Mouse (Mus musculus): ENCODE data around the gene Pole.

Pole gene

GRCm38 (mm10) chr5:110285770-110286445 lies at the start of gene Pole, which contains the start of gene Pxmp2:
Gene Pole (plus strand): TSS chr5:110286306.
Gene Pxmp2 (minus strand): TSS chr5:110286186.
- peak; percentile 97 for ATAC-seq (ENCODE audit: insufficient number of reproducible peaks, low FRiP score, low TSS enrichment)

- ATAC-seq (ENCODE audit: insufficient number of reproducible peaks, low FRiP score, low TSS enrichment) = no peak
These were observed 42.0 kb upstream of the Pole start for GRCm38 (mm10) chr5:110244091-110244490.

GRCm38 (mm10) chr5:110266941-110267340 lies 19.2 kb upstream of the Pole start:
- no peak for ATAC-seq (ENCODE audit: insufficient number of reproducible peaks, low FRiP score, low TSS enrichment)

- peak; percentile 79 for ATAC-seq (ENCODE audit: insufficient number of reproducible peaks, low FRiP score, low TSS enrichment)
These were observed 16.7 kb upstream of the Pole start, which contains the start of gene Pgam5 for GRCm38 (mm10) chr5:110269141-110270101. Gene Pgam5 (minus strand): TSS chr5:110269913.

- no peak for ATAC-seq (ENCODE audit: insufficient number of reproducible peaks, low FRiP score, low TSS enrichment)
These were observed 15.9 kb upstream of the Pole start for GRCm38 (mm10) chr5:110270242-110270641.

GRCm38 (mm10) chr5:110274147-110274546 lies 12.0 kb upstream of the Pole start:
- ATAC-seq (ENCODE audit: insufficient number of reproducible peaks, low FRiP score, low TSS enrichment) = no peak

- no peak for ATAC-seq (ENCODE audit: insufficient number of reproducible peaks, low FRiP score, low TSS enrichment)
These were observed 11.3 kb upstream of the Pole start for GRCm38 (mm10) chr5:110274846-110275245.

- no peak for ATAC-seq (ENCODE audit: insufficient number of reproducible peaks, low FRiP score, low TSS enrichment)
These were observed 9.7 kb upstream of the Pole start for GRCm38 (mm10) chr5:110276391-110276790.

GRCm38 (mm10) chr5:110276910-110277309 lies 9.2 kb upstream of the Pole start:
- ATAC-seq (ENCODE audit: insufficient number of reproducible peaks, low FRiP score, low TSS enrichment) = no peak

GRCm38 (mm10) chr5:110281984-110282383 lies 4.1 kb upstream of the Pole start:
- ATAC-seq (ENCODE audit: insufficient number of reproducible peaks, low FRiP score, low TSS enrichment) = no peak

- ATAC-seq (ENCODE audit: insufficient number of reproducible peaks, low FRiP score, low TSS enrichment) = no peak
These were observed 1.6 kb upstream of the Pole start for GRCm38 (mm10) chr5:110284536-110284935.

GRCm38 (mm10) chr5:110285156-110285555 lies 950 bp upstream of the Pole start:
- ATAC-seq (ENCODE audit: insufficient number of reproducible peaks, low FRiP score, low TSS enrichment) = no peak

- no peak for ATAC-seq (ENCODE audit: insufficient number of reproducible peaks, low FRiP score, low TSS enrichment)
These were observed 459 bp downstream of the Pole start for GRCm38 (mm10) chr5:110286446-110287083.

GRCm38 (mm10) chr5:110287084-110287475 lies 974 bp downstream of the Pole start:
- ATAC-seq (ENCODE audit: insufficient number of reproducible peaks, low FRiP score, low TSS enrichment) = no peak

GRCm38 (mm10) chr5:110291649-110292048 lies 5.5 kb downstream of the Pole start:
- no peak for ATAC-seq (ENCODE audit: insufficient number of reproducible peaks, low FRiP score, low TSS enrichment)

GRCm38 (mm10) chr5:110296637-110297036 lies 10.5 kb downstream of the Pole start:
- no peak for ATAC-seq (ENCODE audit: insufficient number of reproducible peaks, low FRiP score, low TSS enrichment)

- no peak for ATAC-seq (ENCODE audit: insufficient number of reproducible peaks, low FRiP score, low TSS enrichment)
These were observed 14.5 kb downstream of the Pole start for GRCm38 (mm10) chr5:110300591-110300990.

GRCm38 (mm10) chr5:110308861-110309260 lies 22.8 kb downstream of the Pole start:
- no peak for ATAC-seq (ENCODE audit: insufficient number of reproducible peaks, low FRiP score, low TSS enrichment)

GRCm38 (mm10) chr5:110313127-110313526 lies 27.0 kb downstream of the Pole start:
- no peak for ATAC-seq (ENCODE audit: insufficient number of reproducible peaks, low FRiP score, low TSS enrichment)

GRCm38 (mm10) chr5:110330508-110330907 lies 44.4 kb downstream of the Pole start:
- no peak for ATAC-seq (ENCODE audit: insufficient number of reproducible peaks, low FRiP score, low TSS enrichment)

- no peak for ATAC-seq (ENCODE audit: insufficient number of reproducible peaks, low FRiP score, low TSS enrichment)
These were observed 52.7 kb downstream of the Pole start for GRCm38 (mm10) chr5:110338792-110339191.

Measured in cerebellum, adult (tissue).